Mouse (Mus musculus): ENCODE results near the gene Tnfrsf14.

Gene Tnfrsf14

DNA sequence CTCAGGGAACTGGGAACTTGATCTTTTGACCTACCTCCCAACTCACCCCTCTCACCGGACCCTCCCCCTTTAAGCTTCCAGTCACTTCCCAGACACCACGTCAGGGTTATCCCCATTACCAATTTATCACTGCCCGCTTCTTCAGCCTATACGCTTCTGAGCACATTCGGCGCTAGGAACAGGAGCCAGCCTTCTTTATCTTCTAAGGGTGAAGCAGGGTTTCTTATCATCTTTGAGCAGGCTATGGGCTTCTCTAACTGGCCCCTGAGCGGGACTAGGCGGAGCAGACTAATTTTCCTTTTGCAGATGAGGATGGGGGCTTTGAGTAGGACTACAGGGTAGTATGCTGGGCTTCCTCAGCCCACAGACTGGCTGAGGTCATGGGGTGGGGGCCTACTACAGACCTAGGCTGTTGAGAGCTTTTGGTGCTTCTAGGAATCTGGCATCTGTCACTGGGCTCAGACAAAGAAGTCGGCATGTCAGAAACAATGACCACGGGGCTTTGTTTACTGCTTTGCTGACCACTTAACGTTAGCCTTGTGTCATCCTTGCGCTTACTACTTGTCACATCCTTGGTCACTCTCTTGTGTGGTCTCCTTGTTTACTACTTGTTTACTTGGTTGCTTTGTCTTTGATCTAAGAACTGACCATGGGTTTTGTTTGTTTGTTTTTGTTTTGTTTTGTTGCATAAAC lies at the start of gene Tnfrsf14:
Gene Tnfrsf14, minus strand, starts transcription at position 169 of the 693 bp plus-strand sequence.
- no peak for DNase-seq (ENCODE audit: low read depth, low spot score)

- no peak for DNase-seq (ENCODE audit: low read depth, low spot score)
Measured at GRCm38 (mm10) chr4:154974163-154974611, 45.8 kb upstream of the Tnfrsf14 start.

GRCm38 (mm10) chr4:154972546-154972945 lies 44.2 kb upstream of the Tnfrsf14 start:
- DNase-seq (ENCODE audit: low read depth, low spot score): peak; percentile 64

DNA sequence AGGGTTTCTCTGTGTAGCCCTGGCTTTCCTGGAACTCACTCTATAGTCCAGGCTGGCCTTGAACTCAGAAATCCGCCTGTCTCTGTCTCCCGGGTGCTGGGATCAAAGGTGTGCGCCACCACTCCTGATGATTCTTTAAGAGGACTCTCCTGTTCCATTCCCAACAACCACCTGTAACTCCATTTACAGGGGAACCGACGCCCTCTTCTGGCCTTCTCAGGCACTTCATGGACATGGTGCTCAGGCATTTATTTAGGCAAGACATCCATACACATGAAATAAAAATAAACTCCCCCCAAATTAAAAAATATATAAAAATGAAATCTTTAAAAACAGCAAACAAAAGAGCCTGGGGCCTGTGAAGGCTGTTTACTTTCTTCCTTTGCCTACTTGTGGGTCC lies 38.8 kb upstream of the Tnfrsf14 start:
- peak; percentile 56 for DNase-seq (ENCODE audit: low read depth, low spot score)

GRCm38 (mm10) chr4:154965856-154966255 lies 37.5 kb upstream of the Tnfrsf14 start:
- DNase-seq (ENCODE audit: low read depth, low spot score): no peak

- DNase-seq (ENCODE audit: low read depth, low spot score): no peak
Measured at GRCm38 (mm10) chr4:154964581-154965235, 36.3 kb upstream of the Tnfrsf14 start.

DNA sequence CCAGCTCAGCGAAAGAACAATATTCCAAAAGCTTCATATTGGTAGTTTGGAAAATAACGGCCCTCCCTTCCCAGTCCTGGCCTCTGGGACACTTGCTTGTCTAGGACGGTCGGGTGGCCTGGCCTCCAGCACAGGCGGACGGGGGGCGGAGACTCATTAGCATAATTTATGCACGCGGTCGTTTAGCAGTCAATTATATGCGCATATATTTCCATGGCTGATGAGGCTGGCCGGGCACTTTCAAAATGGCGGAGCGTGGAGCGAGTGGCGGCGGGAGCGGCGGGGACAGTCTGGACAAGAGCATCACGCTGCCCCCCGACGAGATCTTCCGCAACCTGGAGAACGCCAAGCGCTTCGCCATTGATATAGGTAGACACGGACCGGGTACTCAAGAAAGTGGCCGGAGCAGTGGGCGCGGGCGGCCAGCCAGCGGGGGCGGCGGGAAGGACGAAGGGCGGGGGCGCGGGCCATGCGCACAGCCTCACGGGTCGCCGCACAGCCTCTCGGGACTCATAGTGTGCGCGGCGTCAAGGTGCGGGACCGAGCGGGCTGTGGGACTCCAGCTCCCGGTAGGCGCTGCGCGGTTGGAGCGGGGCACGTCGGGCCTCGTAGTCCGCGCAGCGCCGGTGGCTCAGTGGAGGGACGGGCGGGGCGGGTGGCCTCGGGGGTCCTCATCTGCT lies 35.7 kb upstream of the Tnfrsf14 start, which contains the start of gene Pank4:
Gene Pank4, plus strand, starts transcription at position 223 of the 680 bp plus-strand sequence.
- peak; percentile 89 for DNase-seq (ENCODE audit: low read depth, low spot score)

GRCm38 (mm10) chr4:154963190-154963836 lies 35.0 kb upstream of the Tnfrsf14 start:
- no peak for DNase-seq (ENCODE audit: low read depth, low spot score)

- no peak for DNase-seq (ENCODE audit: low read depth, low spot score)
Measured at GRCm38 (mm10) chr4:154962683-154963082, 34.3 kb upstream of the Tnfrsf14 start.

GRCm38 (mm10) chr4:154961911-154962310 lies 33.5 kb upstream of the Tnfrsf14 start:
- DNase-seq (ENCODE audit: low read depth, low spot score): no peak

GRCm38 (mm10) chr4:154961226-154961738 lies 32.9 kb upstream of the Tnfrsf14 start:
- peak; percentile 55 for DNase-seq (ENCODE audit: low read depth, low spot score)

DNA sequence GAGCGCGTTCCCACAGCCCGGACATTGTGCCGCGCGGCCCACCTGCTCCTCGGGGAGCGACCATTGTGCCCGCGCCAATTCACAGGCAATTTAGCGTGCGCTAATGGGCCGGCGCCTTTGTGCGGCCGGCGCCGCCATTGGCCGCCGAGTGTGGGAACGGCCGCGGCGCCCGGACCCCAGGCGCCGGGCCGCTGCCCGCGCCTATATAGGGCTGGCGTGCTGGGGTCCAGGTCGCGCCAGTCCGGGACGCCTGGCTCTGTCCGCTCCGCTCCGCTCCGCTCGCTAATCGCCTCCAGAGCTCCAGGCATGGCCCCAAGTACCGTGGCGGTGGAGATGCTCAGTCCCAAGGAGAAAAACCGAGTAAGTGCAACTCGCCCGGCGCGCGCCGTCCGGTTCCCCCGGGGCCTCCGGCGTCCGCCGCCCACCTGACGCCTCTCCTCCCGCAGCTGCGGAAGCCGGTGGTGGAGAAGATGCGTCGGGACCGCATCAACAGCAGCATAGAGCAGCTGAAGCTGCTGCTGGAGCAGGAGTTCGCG lies 32.4 kb upstream of the Tnfrsf14 start, which contains the start of gene Hes5:
Gene Hes5, plus strand, starts transcription at position 234 of the 536 bp plus-strand sequence.
- DNase-seq (ENCODE audit: low read depth, low spot score): no peak

GRCm38 (mm10) chr4:154960021-154960689 lies 31.8 kb upstream of the Tnfrsf14 start:
- no peak for DNase-seq (ENCODE audit: low read depth, low spot score)

DNA sequence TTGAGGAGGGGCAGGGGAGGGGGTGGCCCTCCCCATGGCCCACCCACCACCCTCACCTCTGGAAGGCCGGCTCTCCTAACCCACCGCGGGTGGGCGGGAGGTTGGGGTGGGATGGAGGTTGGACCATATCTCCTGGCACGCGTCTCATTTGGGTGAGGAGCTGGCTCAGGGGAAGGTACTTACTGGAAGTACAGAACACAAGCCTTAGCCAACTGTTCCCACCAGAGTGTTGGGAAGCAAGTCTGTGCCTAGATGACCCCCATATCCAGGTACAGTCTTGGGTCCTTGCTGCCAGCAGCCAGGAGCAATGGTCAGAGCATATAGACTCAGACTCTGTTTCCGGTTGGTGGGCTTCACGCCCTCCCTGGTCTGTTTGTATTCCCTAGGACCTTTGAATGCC lies 30.3 kb upstream of the Tnfrsf14 start:
- no peak for DNase-seq (ENCODE audit: low read depth, low spot score)

GRCm38 (mm10) chr4:154958171-154958570 lies 29.8 kb upstream of the Tnfrsf14 start:
- DNase-seq (ENCODE audit: low read depth, low spot score): peak; percentile 85

DNA sequence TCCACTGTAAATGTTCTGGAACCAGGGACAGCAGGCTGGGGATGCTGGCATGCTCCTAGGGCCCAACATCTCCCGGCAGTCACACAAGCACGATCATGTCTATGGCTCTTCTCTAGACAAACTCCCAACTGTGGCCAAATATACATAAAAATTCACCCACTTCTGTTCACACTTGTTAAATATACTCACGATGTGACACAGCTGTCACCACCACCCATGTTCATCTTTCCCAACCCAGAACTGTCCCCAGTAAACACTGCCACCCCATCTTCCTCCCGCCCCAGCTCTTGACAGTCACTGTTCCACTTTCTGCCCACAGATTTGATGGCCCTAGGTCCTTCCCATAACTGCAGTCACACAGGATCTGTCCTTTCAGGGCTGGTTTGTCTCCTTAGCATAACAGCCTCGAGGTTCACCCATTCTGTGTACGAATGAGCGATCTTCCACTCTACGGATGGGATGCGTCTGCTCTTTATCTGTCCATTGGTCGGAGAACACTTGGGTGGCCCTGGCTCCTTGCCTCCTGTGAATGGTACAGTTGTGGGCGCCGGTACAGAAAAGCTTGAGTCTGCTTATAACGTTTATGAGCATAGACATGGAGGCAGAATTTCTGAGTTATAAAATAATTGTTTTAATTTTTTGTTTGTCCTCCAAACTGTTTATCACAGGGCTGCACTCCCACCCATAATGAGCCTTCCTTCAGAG lies 29.1 kb upstream of the Tnfrsf14 start:
- DNase-seq (ENCODE audit: low read depth, low spot score): no peak

GRCm38 (mm10) chr4:154956604-154957003 lies 28.2 kb upstream of the Tnfrsf14 start:
- no peak for DNase-seq (ENCODE audit: low read depth, low spot score)

- no peak for DNase-seq (ENCODE audit: low read depth, low spot score)
Measured at GRCm38 (mm10) chr4:154952461-154953241, 24.3 kb upstream of the Tnfrsf14 start.

DNA sequence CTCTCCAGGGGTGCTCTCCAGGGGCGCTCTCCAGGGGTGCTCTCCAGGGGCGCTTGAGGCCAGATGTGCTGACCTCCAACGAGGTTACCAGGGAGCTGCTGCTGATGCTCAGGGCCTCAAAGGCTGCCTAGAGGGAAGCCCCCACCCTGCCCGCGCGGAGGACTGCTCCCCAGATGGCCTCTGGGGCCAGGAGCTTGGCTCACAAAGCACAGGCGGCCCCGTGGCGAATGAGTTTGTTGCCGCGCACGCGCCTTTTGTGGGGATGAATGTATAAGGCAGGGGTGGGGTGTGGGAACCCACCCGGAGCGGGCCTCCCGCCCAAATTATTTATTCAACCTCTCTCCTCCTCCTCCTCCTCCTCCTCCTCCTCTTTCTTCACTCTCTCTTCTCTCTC lies 21.2 kb upstream of the Tnfrsf14 start:
- DNase-seq (ENCODE audit: low read depth, low spot score): no peak
